Mouse (Mus musculus) megakaryocyte progenitor cell, adult 5-6 weeks (primary cell): Measurements from ENCODE around the gene Sh2d4b. TPM values are rescaled to one million over a fixed set of nuclear protein-coding genes. Genes with fewer than 3 reads are reported as not detected.

Source experiments
- ATAC-seq: replicated peaks from 2 replicates; pipeline ENCODE4 v1.8.0; 2016; ENCODE audit warnings: mild to moderate bottlenecking, moderate TSS enrichment, inconsistent platforms; ENCODE audit not compliant: poor library complexity
- total RNA-seq, 2 experiments: library from RNA; stranded (forward) in 1 of 2; stranded (reverse) in 1 of 2; fragments of 157-497, 149-512 nt in 1 of 2; fragments of 200-1000 nt in 1 of 2; gene quantifications; 2 replicates each; pipeline versions ENCODE4 v1.2.3 to v1.2.4; 2015 to 2017

The Sh2d4b gene
- total RNA-seq (2015): 0.17 TPM in 1 of 2 replicates, not detected in the other
- total RNA-seq (2017): not detected in 2 replicates

- ATAC-seq: no peak
Observed at GRCm38 (mm10) chr14:40893196-40893595, at the start of gene Sh2d4b. Sh2d4b (minus strand) TSS chr14:40893266.

- no peak for ATAC-seq
Observed at GRCm38 (mm10) chr14:40942429-40942828, 49.4 kb upstream of the Sh2d4b start.

- ATAC-seq: no peak
Observed at GRCm38 (mm10) chr14:40938380-40938987, 45.4 kb upstream of the Sh2d4b start.

- peak; percentile 72 for ATAC-seq
Observed at GRCm38 (mm10) chr14:40937052-40937451, 44.0 kb upstream of the Sh2d4b start.

GRCm38 (mm10) chr14:40935481-40935880 lies 42.4 kb upstream of the Sh2d4b start:
- ATAC-seq: no peak

- ATAC-seq: no peak
Observed at GRCm38 (mm10) chr14:40935054-40935453, 42.0 kb upstream of the Sh2d4b start.

GRCm38 (mm10) chr14:40933328-40933727 lies 40.3 kb upstream of the Sh2d4b start:
- peak; percentile 38 for ATAC-seq

- no peak for ATAC-seq
Observed at GRCm38 (mm10) chr14:40932225-40932624, 39.2 kb upstream of the Sh2d4b start.

- 0 out of 2 replicates have a peak, but pooled peaks have one; percentile 4 for ATAC-seq
Observed at GRCm38 (mm10) chr14:40931115-40931829, 38.2 kb upstream of the Sh2d4b start.

- ATAC-seq: no peak
Observed at GRCm38 (mm10) chr14:40929943-40930342, 36.9 kb upstream of the Sh2d4b start.

- no peak for ATAC-seq
Observed at GRCm38 (mm10) chr14:40928897-40929296, 35.8 kb upstream of the Sh2d4b start.

- ATAC-seq: peak; percentile 20
Observed at GRCm38 (mm10) chr14:40927041-40927440, 34.0 kb upstream of the Sh2d4b start.

GRCm38 (mm10) chr14:40924378-40925113 lies 31.5 kb upstream of the Sh2d4b start:
- ATAC-seq: peak; percentile 60

- ATAC-seq: peak; percentile 41
Observed at GRCm38 (mm10) chr14:40921241-40921640, 28.2 kb upstream of the Sh2d4b start.

- peak; percentile 70 for ATAC-seq
Observed at GRCm38 (mm10) chr14:40919521-40919920, 26.5 kb upstream of the Sh2d4b start.

GRCm38 (mm10) chr14:40918477-40918876 lies 25.4 kb upstream of the Sh2d4b start:
- ATAC-seq: no peak

GRCm38 (mm10) chr14:40917632-40918031 lies 24.6 kb upstream of the Sh2d4b start:
- ATAC-seq: peak; percentile 75

- ATAC-seq: no peak
Observed at GRCm38 (mm10) chr14:40916667-40917066, 23.6 kb upstream of the Sh2d4b start.

- ATAC-seq: no peak
Observed at GRCm38 (mm10) chr14:40915838-40916237, 22.8 kb upstream of the Sh2d4b start.

GRCm38 (mm10) chr14:40914701-40915100 lies 21.6 kb upstream of the Sh2d4b start:
- no peak for ATAC-seq

- ATAC-seq: no peak
Observed at GRCm38 (mm10) chr14:40913709-40914108, 20.6 kb upstream of the Sh2d4b start.

- no peak for ATAC-seq
Observed at GRCm38 (mm10) chr14:40911529-40911928, 18.5 kb upstream of the Sh2d4b start.
